Mouse (Mus musculus): Measurements from ENCODE around the gene Gls. TPM values are rescaled to one million over a fixed set of nuclear protein-coding genes. Genes with fewer than 3 reads are reported as not detected.

Gene Gls
- polyA plus RNA-seq (2015; fragmentation: Nextera tagmentation; extraction: Ambion mirVana), result 3.9 and 4.7 TPM in 2 replicates

DNA sequence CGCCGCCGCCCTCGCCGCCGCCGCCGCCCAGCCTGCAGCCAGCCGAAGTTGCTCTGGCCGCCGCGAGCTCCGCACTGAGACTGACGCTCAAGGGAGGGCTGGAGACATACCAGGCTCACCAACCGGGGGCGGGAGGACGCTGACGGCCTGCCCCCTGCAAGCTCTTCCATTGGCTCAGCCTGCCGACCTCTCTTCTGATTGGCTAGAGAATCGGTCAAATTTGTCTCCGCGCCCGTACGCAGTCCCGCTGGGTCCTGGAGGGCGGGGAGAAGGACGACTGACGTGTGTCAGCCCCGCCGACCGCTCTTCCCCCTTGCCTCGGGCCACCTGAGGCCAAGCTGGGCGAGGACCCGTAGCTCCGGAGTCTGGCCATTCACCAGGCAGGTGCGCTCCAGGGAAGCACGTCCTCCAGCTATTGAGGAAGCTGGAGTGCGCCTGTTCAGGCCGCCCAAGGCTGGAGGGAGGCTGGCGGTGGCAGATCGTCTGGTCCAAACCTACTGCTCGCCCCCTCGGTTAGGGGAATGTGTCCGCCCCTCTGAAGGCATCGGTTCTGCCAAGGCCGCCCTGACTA lies at the start of gene Gls:
TSS of gene Gls (minus strand) at position 90 of the 571 bp plus-strand sequence.
- Histone ChIP-seq H3K9me3 (ENCODE audit: low read length) (no peaks in the 10 kb centered on the region), H3K36me3 (replicated peaks; ENCODE audit: insufficient read depth, low read length) (no peaks in the 10 kb centered on the region), H3K27ac (ENCODE audit: low read depth) (peak within 1 kb of the TSS; percentile 86), H3K4me2 (ENCODE audit: low read depth, low read length) (peak within 1 kb of the TSS; percentile 86), H3K9ac (replicated peaks) (peak within 1 kb of the TSS; percentile 95), H3K27me3 (ENCODE audit: insufficient read depth, low read length) (no peaks in the 10 kb centered on the region), H3K4me1 (ENCODE audit: insufficient read depth) (peaks cover 10% of the 10 kb centered on the region), H3K4me3 (ENCODE audit: low read depth, low read length) (peak within 1 kb of the TSS; percentile 95)
- 1% methylated on average over 37 of the region's 46 CpGs for WGBS (ENCODE audit: insufficient replicate concordance)
- DNase-seq, result peak; percentile 96
- peak; percentile 99 for ATAC-seq
- TF ChIP-seq CTCF (IDR thresholded peaks at IDR 0.05; ENCODE audit: low read depth) (no peak), EP300 (IDR thresholded peaks at IDR 0.05; ENCODE audit: low read depth) (no peak)

DNA sequence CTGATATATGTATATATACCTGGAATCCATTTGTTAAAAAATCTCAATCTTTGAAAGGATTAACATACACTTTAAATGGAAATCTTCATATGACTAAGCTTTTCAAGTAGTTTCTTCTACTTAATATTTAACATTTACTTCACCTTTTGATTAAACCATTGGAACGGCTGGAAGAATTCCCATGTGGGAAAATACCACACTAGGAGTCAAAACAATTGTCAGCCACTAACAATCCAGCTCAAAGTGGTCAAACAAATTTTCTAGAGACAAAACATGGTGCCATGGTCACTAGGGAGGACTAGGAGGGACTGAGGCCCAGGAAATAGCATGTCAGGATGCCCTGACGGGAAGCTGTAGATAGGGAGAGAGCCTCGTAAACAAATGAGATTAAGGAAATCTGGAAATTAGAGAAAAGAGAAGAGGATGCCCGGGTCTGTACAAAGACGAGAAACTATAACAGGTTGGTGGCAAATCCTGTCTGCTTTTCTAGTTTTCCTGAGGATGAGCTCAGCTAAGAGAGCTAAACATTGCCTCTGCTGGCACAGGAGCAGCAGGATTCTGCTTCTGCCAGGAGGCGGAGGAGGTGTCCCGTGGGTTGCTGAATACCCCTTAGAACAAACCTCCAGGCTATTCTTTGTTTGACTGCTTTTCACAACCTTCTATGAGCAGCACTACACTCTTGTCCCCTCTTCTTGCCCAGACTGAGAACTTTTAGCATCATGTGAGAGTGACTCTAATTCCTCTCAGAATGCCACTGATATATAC lies 47.0 kb upstream of the Gls start:
- Histone ChIP-seq H3K36me3 (replicated peaks; ENCODE audit: insufficient read depth, low read length) (no peaks in the 10 kb centered on the region), H3K9me3 (ENCODE audit: low read length) (no peaks in the 10 kb centered on the region), H3K27ac (ENCODE audit: low read depth) (no peak overlapping the region), H3K4me2 (ENCODE audit: low read depth, low read length) (no peak overlapping the region), H3K4me3 (ENCODE audit: low read depth, low read length) (no peak overlapping the region), H3K4me1 (ENCODE audit: insufficient read depth) (no peaks in the 10 kb centered on the region), H3K27me3 (ENCODE audit: insufficient read depth, low read length) (no peaks in the 10 kb centered on the region), H3K9ac (replicated peaks) (no peak overlapping the region)
- TF ChIP-seq EP300 (IDR thresholded peaks at IDR 0.05; ENCODE audit: low read depth), result no peak
- no peak for TF ChIP-seq CTCF (IDR thresholded peaks at IDR 0.05; ENCODE audit: low read depth)
- DNase-seq (no peak), ATAC-seq (no peak)
- WGBS (ENCODE audit: insufficient replicate concordance), result 68% methylated on average over 7 of the region's 7 CpGs

DNA sequence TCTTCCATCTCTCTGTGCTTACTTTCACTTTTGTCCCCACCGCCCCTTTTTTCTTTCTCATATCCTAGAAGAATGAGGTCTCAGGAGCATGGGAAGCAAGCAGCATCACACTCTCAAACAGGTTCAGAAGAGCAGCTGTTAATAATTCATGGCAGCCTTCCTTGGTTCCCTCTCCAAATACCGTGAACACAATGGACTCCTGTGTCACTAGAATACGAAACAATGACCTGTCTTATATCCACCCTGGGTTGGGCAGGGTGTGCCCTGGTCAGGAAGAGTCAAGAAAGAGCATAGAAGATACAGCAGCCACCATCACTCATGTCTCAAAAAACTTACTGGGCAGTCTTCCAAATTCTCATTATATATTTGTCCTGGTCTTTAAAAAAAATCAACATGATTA lies 46.3 kb upstream of the Gls start:
- no peak for ATAC-seq
- Histone ChIP-seq H3K4me1 (ENCODE audit: insufficient read depth) (no peaks in the 10 kb centered on the region), H3K9ac (replicated peaks) (no peak overlapping the region), H3K4me3 (ENCODE audit: low read depth, low read length) (no peak overlapping the region), H3K36me3 (replicated peaks; ENCODE audit: insufficient read depth, low read length) (no peaks in the 10 kb centered on the region), H3K27me3 (ENCODE audit: insufficient read depth, low read length) (no peaks in the 10 kb centered on the region), H3K9me3 (ENCODE audit: low read length) (no peaks in the 10 kb centered on the region), H3K4me2 (ENCODE audit: low read depth, low read length) (no peak overlapping the region), H3K27ac (ENCODE audit: low read depth) (no peak overlapping the region)
- WGBS (ENCODE audit: insufficient replicate concordance), result 59% methylated on average over 3 of the region's 3 CpGs
- TF ChIP-seq EP300 (IDR thresholded peaks at IDR 0.05; ENCODE audit: low read depth) (no peak), CTCF (IDR thresholded peaks at IDR 0.05; ENCODE audit: low read depth) (no peak)
- no peak for DNase-seq

DNA sequence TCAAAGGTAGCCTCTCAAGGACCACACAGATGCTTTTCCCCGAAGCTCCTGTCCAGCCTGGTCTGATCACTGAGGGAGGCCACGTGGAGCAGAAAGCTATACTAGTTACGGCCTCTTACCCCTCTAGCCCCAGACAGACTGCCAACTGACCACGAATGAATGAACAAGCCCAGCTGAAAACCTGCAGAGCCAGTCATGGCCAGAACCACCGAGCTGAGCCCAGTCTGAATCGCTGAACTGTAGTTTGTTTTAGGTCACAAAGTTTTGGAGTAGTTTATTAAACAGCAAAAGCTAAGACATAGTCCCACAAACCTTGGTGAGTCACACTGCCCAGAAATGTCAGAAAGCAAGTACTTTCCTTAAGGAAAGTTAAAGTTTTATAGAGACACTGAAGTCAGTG lies 45.0 kb upstream of the Gls start:
- Histone ChIP-seq H3K27ac (ENCODE audit: low read depth) (no peak overlapping the region), H3K36me3 (replicated peaks; ENCODE audit: insufficient read depth, low read length) (no peaks in the 10 kb centered on the region), H3K9me3 (ENCODE audit: low read length) (no peaks in the 10 kb centered on the region), H3K9ac (replicated peaks) (no peak overlapping the region), H3K4me1 (ENCODE audit: insufficient read depth) (no peaks in the 10 kb centered on the region), H3K4me2 (ENCODE audit: low read depth, low read length) (no peak overlapping the region), H3K27me3 (ENCODE audit: insufficient read depth, low read length) (no peaks in the 10 kb centered on the region), H3K4me3 (ENCODE audit: low read depth, low read length) (no peak overlapping the region)
- ATAC-seq (no peak), DNase-seq (no peak)
- TF ChIP-seq EP300 (IDR thresholded peaks at IDR 0.05; ENCODE audit: low read depth) (no peak), CTCF (IDR thresholded peaks at IDR 0.05; ENCODE audit: low read depth) (no peak)
- WGBS (ENCODE audit: insufficient replicate concordance), result 66% methylated on average over 6 of the region's 6 CpGs

DNA sequence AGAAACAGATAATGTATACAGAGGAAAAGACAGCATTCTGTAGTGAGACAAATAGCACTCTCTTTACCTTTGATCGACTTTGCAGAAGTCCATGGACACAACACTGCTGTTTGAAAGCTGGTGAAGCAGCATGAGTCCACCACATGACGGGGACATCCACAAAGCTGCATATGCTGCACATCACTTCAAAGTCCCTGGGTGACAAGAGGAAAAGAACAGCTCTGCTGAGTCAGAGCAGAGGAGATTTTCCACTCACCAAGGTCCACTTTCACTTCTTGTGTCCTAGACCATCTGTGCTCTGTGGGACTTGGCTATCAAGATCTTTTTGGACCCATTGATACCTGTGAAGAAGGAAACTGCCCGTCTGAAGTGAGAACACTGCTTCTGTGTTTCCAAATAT lies 41.2 kb upstream of the Gls start:
- H3K9ac ChIP-seq (replicated peaks), result no peak overlapping the region
- DNase-seq (no peak), ATAC-seq (no peak)
- WGBS (ENCODE audit: insufficient replicate concordance), result 65% methylated on average over 3 of the region's 3 CpGs
- no peak for TF ChIP-seq CTCF (IDR thresholded peaks at IDR 0.05; ENCODE audit: low read depth)
- TF ChIP-seq EP300 (IDR thresholded peaks at IDR 0.05; ENCODE audit: low read depth), result no peak
- H3K27ac ChIP-seq (ENCODE audit: low read depth), result no peak overlapping the region
- no peaks in the 10 kb centered on the region for H3K27me3 ChIP-seq (ENCODE audit: insufficient read depth, low read length)
- no peaks in the 10 kb centered on the region for H3K36me3 ChIP-seq (replicated peaks; ENCODE audit: insufficient read depth, low read length)
- no peaks in the 10 kb centered on the region for H3K4me1 ChIP-seq (ENCODE audit: insufficient read depth)
- no peaks in the 10 kb centered on the region for H3K9me3 ChIP-seq (ENCODE audit: low read length)
- H3K4me3 ChIP-seq (ENCODE audit: low read depth, low read length), result no peak overlapping the region
- no peak overlapping the region for H3K4me2 ChIP-seq (ENCODE audit: low read depth, low read length)

DNA sequence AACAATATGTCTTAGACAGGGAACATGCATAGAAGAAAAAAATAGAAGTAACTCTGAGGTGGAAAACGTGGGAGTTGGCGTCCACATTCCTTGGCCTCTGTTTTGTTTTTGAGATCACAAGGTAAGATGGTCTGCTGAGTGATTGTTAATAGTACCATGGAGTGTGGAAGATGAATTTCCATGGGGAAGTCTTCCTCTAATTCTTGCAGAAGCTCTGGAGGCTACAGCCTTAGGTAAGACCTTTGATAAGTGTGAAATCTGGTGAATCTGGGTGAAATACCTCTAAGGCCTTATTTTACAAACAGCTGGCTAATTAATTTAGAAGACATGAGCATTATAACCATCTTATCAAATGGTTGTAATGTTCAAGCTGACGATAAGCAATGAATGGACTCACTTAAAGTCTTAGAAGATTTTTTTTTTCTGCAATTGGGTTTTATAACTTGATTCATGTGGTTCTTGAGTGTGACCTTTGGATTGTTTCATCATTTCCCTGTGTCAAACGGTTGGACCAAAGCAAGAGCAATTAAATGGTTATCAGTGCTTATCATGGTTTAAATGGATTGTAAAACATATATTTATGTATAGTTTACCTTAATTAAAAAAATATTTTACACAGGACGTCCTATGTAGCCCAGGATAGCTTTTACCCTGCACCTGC lies 39.1 kb upstream of the Gls start:
- Histone ChIP-seq H3K36me3 (replicated peaks; ENCODE audit: insufficient read depth, low read length) (no peaks in the 10 kb centered on the region), H3K27me3 (ENCODE audit: insufficient read depth, low read length) (no peaks in the 10 kb centered on the region), H3K4me3 (ENCODE audit: low read depth, low read length) (no peak overlapping the region), H3K4me2 (ENCODE audit: low read depth, low read length) (no peak overlapping the region), H3K27ac (ENCODE audit: low read depth) (no peak overlapping the region), H3K9me3 (ENCODE audit: low read length) (no peaks in the 10 kb centered on the region), H3K4me1 (ENCODE audit: insufficient read depth) (no peaks in the 10 kb centered on the region), H3K9ac (replicated peaks) (no peak overlapping the region)
- DNase-seq, result no peak
- WGBS (ENCODE audit: insufficient replicate concordance), result 62% methylated on average over 5 of the region's 5 CpGs
- TF ChIP-seq CTCF (IDR thresholded peaks at IDR 0.05; ENCODE audit: low read depth) (no peak), EP300 (IDR thresholded peaks at IDR 0.05; ENCODE audit: low read depth) (no peak)
- no peak for ATAC-seq
